Mouse (Mus musculus): ENCODE results near the gene Myom1.

DNA sequence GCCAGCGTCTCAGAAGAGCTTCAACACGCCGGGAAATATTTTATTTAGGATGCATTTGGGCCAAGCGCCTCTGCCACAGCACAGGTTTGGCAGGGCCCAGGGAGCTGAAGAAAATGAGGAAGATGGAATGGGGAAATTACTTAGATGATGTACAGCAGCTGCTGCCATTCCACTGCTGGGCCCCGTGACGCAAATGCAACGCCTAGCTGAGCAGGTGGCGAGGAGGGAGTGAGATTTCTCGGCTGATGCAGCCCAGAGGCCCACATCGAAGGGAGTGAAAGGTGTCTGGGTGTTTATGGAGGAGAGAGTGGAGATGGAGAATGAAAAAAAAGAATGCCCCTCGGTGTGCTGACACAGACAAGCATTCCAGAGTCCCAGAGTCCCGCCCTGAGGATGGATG, 123.1 kb downstream of the Myom1 start:
- TF ChIP-seq POLR2A (IDR thresholded peaks at IDR 0.05; ENCODE audit: borderline replicate concordance, insufficient read depth, low read length) (no peak), CTCF (IDR thresholded peaks at IDR 0.05; ENCODE audit: borderline replicate concordance, insufficient read depth, low read depth, low read length) (no peak)

All from cerebellum, adult 2 months (tissue).